Mouse (Mus musculus) intestine, embryonic 16.5 days (tissue): ENCODE measurements at regions not wholly inside any gene's neighbourhood (a gene's known extent, or its start where the extent isn't known, plus 50 kb on each side); places are given as distances from the start of the nearest gene placed in this dataset.

Experiments used
- ATAC-seq: fragments of 200-750 bp; cut with Nextera tagmentation; 2 replicates; pipeline ENCODE4 v1.8.0; 2017; ENCODE audit warnings: moderate TSS enrichment, moderate library complexity
- H3K27ac ChIP-seq: fragments of 300-500 bp; sonication (generic); 2 replicates; pipeline ENCODE4 v1.5.1; 2014; ENCODE audit warnings: mild to moderate bottlenecking, low read length
- H3K27me3 ChIP-seq: fragments of 300-500 bp; sonication (generic); replicated peaks from 2 replicates; pipeline ENCODE4 v1.6.1; 2014; ENCODE audit warnings: low read length, control low read depth, mixed read lengths; ENCODE audit not compliant: control insufficient read depth, insufficient read depth
- H3K36me3 ChIP-seq: fragments of 300-500 bp; sonication (generic); 2 replicates; pipeline ENCODE4 v1.6.1; 2014; ENCODE audit warnings: low read length, control low read depth; ENCODE audit not compliant: control insufficient read depth, insufficient read depth
- H3K4me1 ChIP-seq: fragments of 300-500 bp; sonication (generic); 2 replicates; pipeline ENCODE4 v1.6.1; 2014; ENCODE audit warnings: low read length, control low read depth, mixed read lengths; ENCODE audit not compliant: control insufficient read depth, insufficient read depth
- H3K4me2 ChIP-seq: fragments of 300-500 bp; sonication (generic); 2 replicates; pipeline ENCODE4 v1.6.1; 2014; ENCODE audit warnings: low read depth, low read length, control low read depth
- H3K4me3 ChIP-seq: fragments of 300-500 bp; sonication (generic); 2 replicates; pipeline ENCODE4 v1.5.1; 2014; ENCODE audit warnings: mild to moderate bottlenecking, low read length
- H3K9ac ChIP-seq: fragments of 300-500 bp; sonication (generic); 2 replicates; pipeline ENCODE4 v1.6.1; 2014; ENCODE audit warnings: low read depth, low read length
- H3K9me3 ChIP-seq: fragments of 300-500 bp; sonication (generic); 2 replicates; pipeline ENCODE4 v1.6.1; 2016; ENCODE audit warnings: low read length, control low read depth; ENCODE audit not compliant: control insufficient read depth
- WGBS: fragments of 180-500 bp; shearing (Covaris S2); extraction: QIAGEN DNeasy Blood & Tissue Kit; methylation state at CpG from one replicate; pipeline ENCODE4 v1.1.7; 2014; 5-methylcytosine and 5-hydroxymethylcytosine counted together

GRCm38 (mm10) chr13:52395786-52396185, 135.3 kb downstream of the Diras2 start:
- no peaks in the 10 kb centered on the region for H3K4me1 ChIP-seq
- no peaks in the 10 kb centered on the region for H3K27me3 ChIP-seq
- H3K4me2 ChIP-seq = no peak overlapping the region
- H3K9ac ChIP-seq = no peak overlapping the region
- no peak overlapping the region for H3K27ac ChIP-seq
- 88% methylated on average over 8 of the region's 8 CpGs for WGBS
- no peak for ATAC-seq
- no peaks in the 10 kb centered on the region for H3K9me3 ChIP-seq
- H3K4me3 ChIP-seq = no peak overlapping the region
- H3K36me3 ChIP-seq = no peaks in the 10 kb centered on the region

- WGBS = 84% methylated on average over 6 of the region's 6 CpGs
- H3K4me1 ChIP-seq = no peaks in the 10 kb centered on the region
- H3K9ac ChIP-seq = no peak overlapping the region
- no peaks in the 10 kb centered on the region for H3K27me3 ChIP-seq
- no peak for ATAC-seq
- no peak overlapping the region for H3K27ac ChIP-seq
- no peak overlapping the region for H3K4me3 ChIP-seq
- H3K4me2 ChIP-seq = no peak overlapping the region
- H3K9me3 ChIP-seq = no peaks in the 10 kb centered on the region
- no peaks in the 10 kb centered on the region for H3K36me3 ChIP-seq
These were observed 132.7 kb downstream of the Diras2 start for GRCm38 (mm10) chr13:52398344-52398743.

GRCm38 (mm10) chr13:52399143-52399542, 131.9 kb downstream of the Diras2 start:
- H3K4me1 ChIP-seq = no peaks in the 10 kb centered on the region
- ATAC-seq = no peak
- H3K27me3 ChIP-seq = no peaks in the 10 kb centered on the region
- no peak overlapping the region for H3K4me2 ChIP-seq
- WGBS = 80% methylated on average over 2 of the region's 2 CpGs
- H3K4me3 ChIP-seq = no peak overlapping the region
- H3K9me3 ChIP-seq = no peaks in the 10 kb centered on the region
- H3K36me3 ChIP-seq = no peaks in the 10 kb centered on the region
- no peak overlapping the region for H3K27ac ChIP-seq
- H3K9ac ChIP-seq = no peak overlapping the region

- no peak overlapping the region for H3K9ac ChIP-seq
- H3K4me1 ChIP-seq = no peaks in the 10 kb centered on the region
- H3K9me3 ChIP-seq = no peaks in the 10 kb centered on the region
- no peak overlapping the region for H3K4me2 ChIP-seq
- 86% methylated on average over 3 of the region's 3 CpGs for WGBS
- H3K4me3 ChIP-seq = no peak overlapping the region
- no peak for ATAC-seq
- no peaks in the 10 kb centered on the region for H3K36me3 ChIP-seq
- H3K27me3 ChIP-seq = no peaks in the 10 kb centered on the region
- no peak overlapping the region for H3K27ac ChIP-seq
These were observed 127.3 kb downstream of the Diras2 start for GRCm38 (mm10) chr13:52403805-52404204.

GRCm38 (mm10) chr13:52416301-52416700, 114.8 kb downstream of the Diras2 start:
- Histone ChIP-seq H3K4me1 (no peaks in the 10 kb centered on the region), H3K9ac (no peak overlapping the region), H3K4me2 (no peak overlapping the region), H3K36me3 (no peaks in the 10 kb centered on the region), H3K27ac (no peak overlapping the region), H3K9me3 (no peaks in the 10 kb centered on the region), H3K4me3 (no peak overlapping the region), H3K27me3 (no peaks in the 10 kb centered on the region)
- whole genome bisulfite sequencing = 60% methylated on average over 1 of the region's 1 CpGs
- ATAC-seq = no peak

- Histone ChIP-seq H3K27me3 (no peaks in the 10 kb centered on the region), H3K9me3 (no peaks in the 10 kb centered on the region), H3K4me3 (no peak overlapping the region), H3K36me3 (no peaks in the 10 kb centered on the region), H3K9ac (no peak overlapping the region), H3K4me1 (no peaks in the 10 kb centered on the region), H3K27ac (no peak overlapping the region), H3K4me2 (no peak overlapping the region)
- no peak for ATAC-seq
- 80% methylated on average over 3 of the region's 3 CpGs for WGBS
These were observed 108.6 kb downstream of the Diras2 start for GRCm38 (mm10) chr13:52422456-52422855.

- H3K27me3 ChIP-seq = no peaks in the 10 kb centered on the region
These were observed 102.6 kb downstream of the Diras2 start for GRCm38 (mm10) chr13:52428527-52428926.

GRCm38 (mm10) chr13:52436756-52437155, 94.3 kb downstream of the Diras2 start:
- Histone ChIP-seq H3K27me3 (no peaks in the 10 kb centered on the region), H3K27ac (no peak overlapping the region), H3K9ac (no peak overlapping the region), H3K4me1 (no peaks in the 10 kb centered on the region), H3K36me3 (no peaks in the 10 kb centered on the region), H3K4me3 (no peak overlapping the region), H3K4me2 (no peak overlapping the region), H3K9me3 (no peaks in the 10 kb centered on the region)
- ATAC-seq = no peak
- WGBS = 80% methylated on average over 8 of the region's 8 CpGs

More at GRCm38 (mm10) chr13:52428527-52428926, 102.6 kb downstream of the Diras2 start:
- no peak for ATAC-seq
- no peaks in the 10 kb centered on the region for H3K4me1 ChIP-seq
- no peaks in the 10 kb centered on the region for H3K9me3 ChIP-seq
- no peak overlapping the region for H3K4me3 ChIP-seq
- H3K4me2 ChIP-seq = no peak overlapping the region
- WGBS = 83% methylated on average over 5 of the region's 5 CpGs
- no peak overlapping the region for H3K27ac ChIP-seq
- no peak overlapping the region for H3K9ac ChIP-seq
- H3K36me3 ChIP-seq = no peaks in the 10 kb centered on the region

GRCm38 (mm10) chr13:52445513-52445912, 85.6 kb downstream of the Diras2 start:
- 81% methylated on average over 10 of the region's 10 CpGs for WGBS
- Histone ChIP-seq H3K27me3 (no peaks in the 10 kb centered on the region), H3K9ac (no peak overlapping the region), H3K27ac (no peak overlapping the region), H3K4me3 (no peak overlapping the region), H3K4me2 (no peak overlapping the region), H3K9me3 (no peaks in the 10 kb centered on the region), H3K36me3 (no peaks in the 10 kb centered on the region), H3K4me1 (no peaks in the 10 kb centered on the region)
- ATAC-seq = no peak

GRCm38 (mm10) chr13:52448902-52449301, 82.2 kb downstream of the Diras2 start:
- Histone ChIP-seq H3K9ac (no peak overlapping the region), H3K4me1 (no peaks in the 10 kb centered on the region), H3K27me3 (no peaks in the 10 kb centered on the region), H3K4me2 (no peak overlapping the region), H3K27ac (no peak overlapping the region), H3K4me3 (no peak overlapping the region), H3K9me3 (no peaks in the 10 kb centered on the region), H3K36me3 (no peaks in the 10 kb centered on the region)
- 83% methylated on average over 11 of the region's 11 CpGs for WGBS
- no peak for ATAC-seq
